In genomic region chr8:120474496-120475235, GRCm38 (mm10) we compare ENCODE assay signal across 11 mouse cellular contexts.
DNase-seq lines count a peak whose midpoint lies in the region; ATAC-seq and TF ChIP-seq lines count a peak whose summit lies in the region.
"Had no signal": no experiment of that assay in that cellular context is flagged by ENCODE, and none has a peak within 500 bp of the region (broad histone marks: within the 10 kb centered on the region; RNA-seq: fewer than 3 reads in every experiment).

No protein-coding gene starts in this region.

- H3K4me1 ChIP-seq in hindbrain, embryonic 14.5 days (replicated peaks; ENCODE audit: control insufficient read depth, insufficient read depth, low read length), result peaks cover 39% of the 10 kb centered on the region
- H3K4me1 ChIP-seq in hindbrain, postnatal 0 days (ENCODE audit: insufficient read depth, low read length), result peaks cover 14% of the 10 kb centered on the region
- H3K4me1 ChIP-seq in midbrain, embryonic 12.5 days, result peaks cover 84% of the 10 kb centered on the region
- H3K4me1 ChIP-seq in midbrain, embryonic 13.5 days (replicated peaks), result peaks cover 88% of the 10 kb centered on the region
- peaks cover 90% of the 10 kb centered on the region for H3K4me1 ChIP-seq in limb, embryonic 10.5 days
- H3K4me1 ChIP-seq in stomach, embryonic 16.5 days (ENCODE audit: control insufficient read depth, insufficient read depth, low read length), result peaks cover 46% of the 10 kb centered on the region

- H3K36me3 ChIP-seq in hindbrain, embryonic 14.5 days (replicated peaks; ENCODE audit: control insufficient read depth, insufficient read depth), result no peaks in the 10 kb centered on the region
- no peaks in the 10 kb centered on the region for H3K36me3 ChIP-seq in hindbrain, postnatal 0 days (ENCODE audit: insufficient read depth, low read length)
- no peaks in the 10 kb centered on the region for H3K36me3 ChIP-seq in midbrain, embryonic 12.5 days
- no peaks in the 10 kb centered on the region for H3K36me3 ChIP-seq in midbrain, embryonic 13.5 days
- no peaks in the 10 kb centered on the region for H3K36me3 ChIP-seq in limb, embryonic 10.5 days
- H3K36me3 ChIP-seq in stomach, embryonic 16.5 days (ENCODE audit: control insufficient read depth, insufficient read depth, low read length), result no peaks in the 10 kb centered on the region

- H3K27me3 ChIP-seq in hindbrain, embryonic 14.5 days (ENCODE audit: control insufficient read depth, insufficient read depth, low read length), result no peaks in the 10 kb centered on the region
- H3K27me3 ChIP-seq in hindbrain, postnatal 0 days (ENCODE audit: insufficient read depth, low read length), result no peaks in the 10 kb centered on the region
- peaks cover 14% of the 10 kb centered on the region; the same call in 1 of the 2 replicates for H3K27me3 ChIP-seq in midbrain, embryonic 12.5 days
- H3K27me3 ChIP-seq in midbrain, embryonic 13.5 days, result no peaks in the 10 kb centered on the region
- peaks cover 34% of the 10 kb centered on the region for H3K27me3 ChIP-seq in limb, embryonic 10.5 days (ENCODE audit: low read depth, poor library complexity, severe bottlenecking)
- no peaks in the 10 kb centered on the region for H3K27me3 ChIP-seq in stomach, embryonic 16.5 days (ENCODE audit: control insufficient read depth, insufficient read depth, low read length)
- H3K27me3 ChIP-seq: forebrain, embryonic 13.5 days had no signal

- no peaks in the 10 kb centered on the region for H3K9me3 ChIP-seq in hindbrain, embryonic 14.5 days (ENCODE audit: control insufficient read depth, low read length)
- H3K9me3 ChIP-seq in hindbrain, postnatal 0 days (ENCODE audit: low read length), result no peaks in the 10 kb centered on the region
- H3K9me3 ChIP-seq in midbrain, embryonic 12.5 days, result no peaks in the 10 kb centered on the region
- H3K9me3 ChIP-seq in midbrain, embryonic 13.5 days, result no peaks in the 10 kb centered on the region
- H3K9me3 ChIP-seq in limb, embryonic 10.5 days (replicated peaks), result no peaks in the 10 kb centered on the region
- H3K9me3 ChIP-seq in stomach, embryonic 16.5 days (replicated peaks; ENCODE audit: control insufficient read depth, low read length), result no peaks in the 10 kb centered on the region
- H3K9me3 ChIP-seq: forebrain, embryonic 13.5 days had no signal

- 87% methylated on average over 11 of the region's 11 CpGs for WGBS in hindbrain, embryonic 14.5 days
- WGBS in hindbrain, postnatal 0 days, result 86% methylated on average over 11 of the region's 11 CpGs
- WGBS in midbrain, embryonic 12.5 days, result 84% methylated on average over 11 of the region's 11 CpGs
- WGBS in midbrain, embryonic 13.5 days, result 85% methylated on average over 11 of the region's 11 CpGs
- WGBS in limb, embryonic 10.5 days, result 71% methylated on average over 11 of the region's 11 CpGs
- 64% methylated on average over 11 of the region's 11 CpGs for WGBS in stomach, embryonic 16.5 days

- no peak overlapping the region for H3K4me2 ChIP-seq in hindbrain, embryonic 14.5 days (replicated peaks)
- H3K4me2 ChIP-seq in hindbrain, postnatal 0 days (ENCODE audit: low read depth, low read length), result no peak overlapping the region
- no peak overlapping the region for H3K4me2 ChIP-seq in midbrain, embryonic 12.5 days (replicated peaks)
- no peak overlapping the region for H3K4me2 ChIP-seq in midbrain, embryonic 13.5 days (replicated peaks)
- no peak overlapping the region for H3K4me2 ChIP-seq in stomach, embryonic 16.5 days (ENCODE audit: low read depth, low read length)
- H3K4me2 ChIP-seq: forebrain, embryonic 13.5 days had no signal

- DNase-seq in hindbrain, embryonic 14.5 days (ENCODE audit: low spot score), result no peak
- no peak for DNase-seq in hindbrain, postnatal 0 days (ENCODE audit: low spot score)
- DNase-seq in limb, embryonic 10.5 days (ENCODE audit: low spot score), result no peak
- no peak for DNase-seq in left cerebral cortex, adult 11 months (ENCODE audit: low spot score)
- DNase-seq: cerebellum, adult 2 months; gastrocnemius, postnatal 25 days had no signal

- H3K4me3 ChIP-seq in hindbrain, embryonic 14.5 days (replicated peaks; ENCODE audit: low read length), result no peak overlapping the region
- H3K4me3 ChIP-seq in hindbrain, postnatal 0 days (ENCODE audit: low read length), result no peak overlapping the region
- H3K4me3 ChIP-seq in midbrain, embryonic 12.5 days, result no peak overlapping the region
- H3K4me3 ChIP-seq in midbrain, embryonic 13.5 days (replicated peaks), result no peak overlapping the region
- no peak overlapping the region for H3K4me3 ChIP-seq in limb, embryonic 10.5 days
- H3K4me3 ChIP-seq in stomach, embryonic 16.5 days (replicated peaks; ENCODE audit: low read length), result no peak overlapping the region
- H3K4me3 ChIP-seq: forebrain, embryonic 13.5 days had no signal

- TF ChIP-seq CTCF in hindbrain, postnatal 0 days (IDR thresholded peaks at IDR 0.05; ENCODE audit: low read depth), result no peak

- H3K27ac ChIP-seq in hindbrain, embryonic 14.5 days, result 0 out of 2 replicates have a peak overlapping the region, but pooled peaks have one; percentile 1
- H3K27ac ChIP-seq in hindbrain, postnatal 0 days, result no peak overlapping the region
- H3K27ac ChIP-seq in midbrain, embryonic 12.5 days (replicated peaks), result 0 out of 2 replicates have a peak overlapping the region, but pooled peaks have one; percentile 10
- no peak overlapping the region for H3K27ac ChIP-seq in midbrain, embryonic 13.5 days
- 0 out of 2 replicates have a peak overlapping the region, but pooled peaks have one; percentile 14 for H3K27ac ChIP-seq in limb, embryonic 10.5 days
- H3K27ac ChIP-seq in stomach, embryonic 16.5 days (ENCODE audit: low read length), result peak overlapping the region; percentile 30
- H3K27ac ChIP-seq: forebrain, embryonic 13.5 days; macrophage had no signal

- no peak for ATAC-seq in hindbrain, embryonic 14.5 days (ENCODE audit: low FRiP score)
- ATAC-seq in hindbrain, postnatal 0 days, result no peak
- ATAC-seq in midbrain, embryonic 12.5 days (ENCODE audit: low FRiP score, low read depth), result no peak
- ATAC-seq in midbrain, embryonic 13.5 days, result no peak
- no peak for ATAC-seq in stomach, embryonic 16.5 days (ENCODE audit: insufficient read depth, low FRiP score)
- ATAC-seq: forebrain, embryonic 13.5 days had no signal

- no peak overlapping the region for H3K9ac ChIP-seq in hindbrain, embryonic 14.5 days
- H3K9ac ChIP-seq in hindbrain, postnatal 0 days (replicated peaks; ENCODE audit: low read length), result no peak overlapping the region
- H3K9ac ChIP-seq in midbrain, embryonic 12.5 days (replicated peaks), result no peak overlapping the region
- no peak overlapping the region for H3K9ac ChIP-seq in midbrain, embryonic 13.5 days (replicated peaks)
- no peak overlapping the region for H3K9ac ChIP-seq in stomach, embryonic 16.5 days (ENCODE audit: low read length)
- H3K9ac ChIP-seq: forebrain, embryonic 13.5 days had no signal

Comparison
In these comparisons a context has a peak if more than half of its experiments do, and no peak if none do; other contexts are left out.
1. H3K27ac ChIP-seq: peak in hindbrain, embryonic 14.5 days (single experiment), midbrain, embryonic 12.5 days (single experiment), limb, embryonic 10.5 days (single experiment) and stomach, embryonic 16.5 days (single experiment); none in hindbrain, postnatal 0 days (single experiment) and midbrain, embryonic 13.5 days (single experiment).